Mouse (Mus musculus): ENCODE measurements around the gene Sytl3. TPM values are rescaled to one million over a fixed set of nuclear protein-coding genes. Genes with fewer than 3 reads are reported as not detected.
"Not testable (repeated sequence)": the region's sequence is repeated elsewhere in the genome, so short reads cannot be mapped to it uniquely, and the experiment has no call there.

The Sytl3 gene
- polyA plus RNA-seq (2021), result not detected

- POLR2A ChIA-PET, result not testable (repeated sequence)
These were observed at the start of gene Sytl3 for GRCm38 (mm10) chr17:6658801-6659200. Sytl3 (plus strand) TSS chr17:6659093.

GRCm38 (mm10) chr17:6613524-6613923, 45.4 kb upstream of the Sytl3 start:
- POLR2A ChIA-PET; ATAC-seq; H3K27me3 ChIP-seq; in situ Hi-C loops (cut with MboI; ENCODE audit: low pct_unique_long_range_greater_than_20kb); DNase-seq (ENCODE audit: low read depth, low spot score); CTCF ChIA-PET: not testable (repeated sequence)

More at GRCm38 (mm10) chr17:6658801-6659200, at the start of gene Sytl3:
- in situ Hi-C loops (cut with MboI; ENCODE audit: low pct_unique_long_range_greater_than_20kb); ATAC-seq; DNase-seq (ENCODE audit: low read depth, low spot score); CTCF ChIA-PET; H3K27me3 ChIP-seq: not testable (repeated sequence)

GRCm38 (mm10) chr17:6614316-6614715, 44.6 kb upstream of the Sytl3 start:
- not testable (repeated sequence) for ATAC-seq

GRCm38 (mm10) chr17:6616731-6617130, 42.2 kb upstream of the Sytl3 start:
- ATAC-seq; H3K27me3 ChIP-seq; in situ Hi-C loops (cut with MboI; ENCODE audit: low pct_unique_long_range_greater_than_20kb); DNase-seq (ENCODE audit: low read depth, low spot score); POLR2A ChIA-PET; CTCF ChIA-PET: not testable (repeated sequence)

More at GRCm38 (mm10) chr17:6614316-6614715, 44.6 kb upstream of the Sytl3 start:
- DNase-seq (ENCODE audit: low read depth, low spot score); in situ Hi-C loops (cut with MboI; ENCODE audit: low pct_unique_long_range_greater_than_20kb); H3K27me3 ChIP-seq; POLR2A ChIA-PET; CTCF ChIA-PET: not testable (repeated sequence)

- DNase-seq (ENCODE audit: low read depth, low spot score); POLR2A ChIA-PET; in situ Hi-C loops (cut with MboI; ENCODE audit: low pct_unique_long_range_greater_than_20kb); ATAC-seq; CTCF ChIA-PET; H3K27me3 ChIP-seq: not testable (repeated sequence)
These were observed 41.0 kb upstream of the Sytl3 start for GRCm38 (mm10) chr17:6617689-6618400.

GRCm38 (mm10) chr17:6619271-6619670, 39.6 kb upstream of the Sytl3 start:
- in situ Hi-C loops (cut with MboI; ENCODE audit: low pct_unique_long_range_greater_than_20kb); DNase-seq (ENCODE audit: low read depth, low spot score); H3K27me3 ChIP-seq; CTCF ChIA-PET; ATAC-seq; POLR2A ChIA-PET: not testable (repeated sequence)

- in situ Hi-C loops (cut with MboI; ENCODE audit: low pct_unique_long_range_greater_than_20kb); H3K27me3 ChIP-seq; ATAC-seq; DNase-seq (ENCODE audit: low read depth, low spot score); POLR2A ChIA-PET; CTCF ChIA-PET: not testable (repeated sequence)
These were observed 38.9 kb upstream of the Sytl3 start for GRCm38 (mm10) chr17:6620035-6620434.

- in situ Hi-C loops (cut with MboI; ENCODE audit: low pct_unique_long_range_greater_than_20kb); DNase-seq (ENCODE audit: low read depth, low spot score); POLR2A ChIA-PET: not testable (repeated sequence)
These were observed 38.0 kb upstream of the Sytl3 start for GRCm38 (mm10) chr17:6620730-6621451.

GRCm38 (mm10) chr17:6621976-6622375, 36.9 kb upstream of the Sytl3 start:
- POLR2A ChIA-PET, result not testable (repeated sequence)

More at GRCm38 (mm10) chr17:6620730-6621451, 38.0 kb upstream of the Sytl3 start:
- ATAC-seq, H3K27me3 ChIP-seq, CTCF ChIA-PET: not testable (repeated sequence)

GRCm38 (mm10) chr17:6624926-6625558, 33.9 kb upstream of the Sytl3 start:
- ATAC-seq; in situ Hi-C loops (cut with MboI; ENCODE audit: low pct_unique_long_range_greater_than_20kb); CTCF ChIA-PET; H3K27me3 ChIP-seq; POLR2A ChIA-PET; DNase-seq (ENCODE audit: low read depth, low spot score): not testable (repeated sequence)

More at GRCm38 (mm10) chr17:6621976-6622375, 36.9 kb upstream of the Sytl3 start:
- CTCF ChIA-PET; DNase-seq (ENCODE audit: low read depth, low spot score); ATAC-seq; H3K27me3 ChIP-seq; in situ Hi-C loops (cut with MboI; ENCODE audit: low pct_unique_long_range_greater_than_20kb): not testable (repeated sequence)

- ATAC-seq; DNase-seq (ENCODE audit: low read depth, low spot score); CTCF ChIA-PET; in situ Hi-C loops (cut with MboI; ENCODE audit: low pct_unique_long_range_greater_than_20kb); H3K27me3 ChIP-seq; POLR2A ChIA-PET: not testable (repeated sequence)
These were observed 28.5 kb upstream of the Sytl3 start for GRCm38 (mm10) chr17:6630398-6630797.

- DNase-seq (ENCODE audit: low read depth, low spot score); H3K27me3 ChIP-seq; CTCF ChIA-PET; ATAC-seq; in situ Hi-C loops (cut with MboI; ENCODE audit: low pct_unique_long_range_greater_than_20kb); POLR2A ChIA-PET: not testable (repeated sequence)
These were observed 26.0 kb upstream of the Sytl3 start for GRCm38 (mm10) chr17:6632850-6633249.

GRCm38 (mm10) chr17:6635781-6636180, 23.1 kb upstream of the Sytl3 start:
- CTCF ChIA-PET; in situ Hi-C loops (cut with MboI; ENCODE audit: low pct_unique_long_range_greater_than_20kb); DNase-seq (ENCODE audit: low read depth, low spot score); POLR2A ChIA-PET; H3K27me3 ChIP-seq; ATAC-seq: not testable (repeated sequence)
